Mouse (Mus musculus) frontal cortex, postnatal 36 days (tissue): ENCODE data around the gene Hmx1.

Experiments used
- DNase-seq, 2 experiments: peaks; one replicate each; pipeline ENCODE4 v3.0.0; 2022; ENCODE audit warnings: low spot score in 2 of 2

Gene Hmx1

GRCm38 (mm10) chr5:35388491-35389111, at the start of gene Hmx1:
Gene Hmx1, plus strand, starts transcription at chr5:35389108.
- no peak for DNase-seq

GRCm38 (mm10) chr5:35345084-35345483, 43.8 kb upstream of the Hmx1 start:
- no peak for DNase-seq

GRCm38 (mm10) chr5:35348794-35349193, 40.1 kb upstream of the Hmx1 start:
- peak; percentile 77 to 85 for DNase-seq

GRCm38 (mm10) chr5:35357544-35358440, 31.1 kb upstream of the Hmx1 start:
- DNase-seq: no peak

GRCm38 (mm10) chr5:35361570-35362284, 27.2 kb upstream of the Hmx1 start:
- peak; percentile 96 to 98 for DNase-seq

GRCm38 (mm10) chr5:35366241-35367032, 22.5 kb upstream of the Hmx1 start:
- DNase-seq: no peak

- no peak for DNase-seq
Measured at GRCm38 (mm10) chr5:35368916-35369315, 20.0 kb upstream of the Hmx1 start.

- DNase-seq: no peak
Measured at GRCm38 (mm10) chr5:35379066-35379465, 9.8 kb upstream of the Hmx1 start.

- DNase-seq: peak in 1 of 2 experiments; percentile 55
Measured at GRCm38 (mm10) chr5:35379815-35380214, 9.1 kb upstream of the Hmx1 start.

- DNase-seq: no peak
Measured at GRCm38 (mm10) chr5:35387834-35388490, 946 bp upstream of the Hmx1 start.

GRCm38 (mm10) chr5:35389441-35389840, 533 bp downstream of the Hmx1 start:
- no peak for DNase-seq

GRCm38 (mm10) chr5:35389915-35390314, 1.0 kb downstream of the Hmx1 start:
- no peak for DNase-seq

- DNase-seq: no peak
Measured at GRCm38 (mm10) chr5:35390848-35391655, 2.1 kb downstream of the Hmx1 start.

- DNase-seq: no peak
Measured at GRCm38 (mm10) chr5:35391656-35392333, 2.9 kb downstream of the Hmx1 start.

GRCm38 (mm10) chr5:35392334-35392695, 3.4 kb downstream of the Hmx1 start:
- no peak for DNase-seq

GRCm38 (mm10) chr5:35395566-35396440, 6.9 kb downstream of the Hmx1 start:
- DNase-seq: no peak

GRCm38 (mm10) chr5:35396976-35397641, 8.2 kb downstream of the Hmx1 start:
- DNase-seq: no peak

GRCm38 (mm10) chr5:35397642-35398309, 8.9 kb downstream of the Hmx1 start:
- DNase-seq: no peak
